Mouse (Mus musculus) adipocyte (in vitro differentiated cells): ENCODE measurements at regions not wholly inside any gene's neighbourhood (a gene's known extent, or its start where the extent isn't known, plus 50 kb on each side); places are given as distances from the start of the nearest gene placed in this dataset.

Experiments used
- DNase-seq: peaks from one replicate; pipeline ENCODE4 v3.0.0-alpha.2; 2016; ENCODE audit warnings: low spot score

DNA sequence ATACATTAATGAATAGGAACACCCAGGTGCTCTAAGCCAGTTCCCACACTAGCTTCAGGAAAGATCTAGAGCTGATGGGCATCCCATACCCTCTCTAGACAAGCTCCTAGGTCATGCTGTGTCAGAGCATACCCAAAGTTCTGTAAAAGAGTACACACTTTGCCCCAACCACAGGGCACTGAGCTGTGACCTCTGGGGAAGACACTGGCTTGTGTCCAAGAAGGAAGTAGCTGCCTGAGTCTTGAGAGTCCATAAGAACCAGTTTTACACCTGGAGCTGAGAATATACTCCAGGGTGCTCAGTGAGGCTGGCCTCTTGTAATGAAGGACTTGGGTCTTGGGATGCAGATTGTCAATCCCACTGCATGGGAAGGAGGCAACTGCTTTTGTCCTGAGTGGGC lies 211.4 kb downstream of the Bcl2l11 start:
- peak; percentile 51 for DNase-seq

DNA sequence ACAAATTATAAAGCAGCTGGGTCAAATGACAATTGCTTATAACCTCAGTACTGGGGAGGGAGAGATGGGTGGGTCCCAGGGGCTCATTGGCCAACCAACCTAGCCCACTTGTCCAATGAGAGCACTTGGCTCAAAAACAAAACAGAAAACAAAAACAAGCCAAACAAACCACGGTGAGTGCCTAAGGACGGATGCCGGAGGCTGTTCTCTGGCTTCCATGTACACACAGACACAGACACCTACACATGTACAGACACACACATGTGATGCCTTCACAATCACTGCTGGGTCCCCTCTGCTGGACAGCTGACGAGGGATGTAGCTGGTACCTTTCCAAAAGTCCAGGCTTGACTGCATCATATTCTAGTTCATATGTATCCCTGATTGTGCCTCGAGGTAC lies 212.0 kb downstream of the Bcl2l11 start:
- DNase-seq = peak; percentile 74

DNA sequence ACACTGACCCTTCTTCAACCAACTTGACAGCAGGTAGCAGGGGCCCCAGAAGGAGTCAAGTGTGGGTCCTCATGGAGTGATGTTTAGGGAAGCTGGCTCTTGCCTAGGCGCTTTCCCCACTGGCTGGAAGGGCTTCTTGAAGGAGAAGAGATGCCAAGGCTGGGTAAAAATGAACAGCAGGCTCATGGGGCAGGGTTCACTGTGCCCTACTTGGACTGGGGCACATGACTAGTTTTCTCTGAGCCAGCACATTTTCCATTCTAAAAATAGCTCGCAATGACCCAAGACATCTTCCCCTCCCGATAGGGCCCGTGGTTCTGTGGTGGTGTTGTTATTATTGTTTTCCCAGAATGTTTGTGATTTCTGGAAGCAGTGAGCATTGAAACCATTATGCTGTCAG lies 212.6 kb downstream of the Bcl2l11 start:
- DNase-seq = peak; percentile 97

DNA sequence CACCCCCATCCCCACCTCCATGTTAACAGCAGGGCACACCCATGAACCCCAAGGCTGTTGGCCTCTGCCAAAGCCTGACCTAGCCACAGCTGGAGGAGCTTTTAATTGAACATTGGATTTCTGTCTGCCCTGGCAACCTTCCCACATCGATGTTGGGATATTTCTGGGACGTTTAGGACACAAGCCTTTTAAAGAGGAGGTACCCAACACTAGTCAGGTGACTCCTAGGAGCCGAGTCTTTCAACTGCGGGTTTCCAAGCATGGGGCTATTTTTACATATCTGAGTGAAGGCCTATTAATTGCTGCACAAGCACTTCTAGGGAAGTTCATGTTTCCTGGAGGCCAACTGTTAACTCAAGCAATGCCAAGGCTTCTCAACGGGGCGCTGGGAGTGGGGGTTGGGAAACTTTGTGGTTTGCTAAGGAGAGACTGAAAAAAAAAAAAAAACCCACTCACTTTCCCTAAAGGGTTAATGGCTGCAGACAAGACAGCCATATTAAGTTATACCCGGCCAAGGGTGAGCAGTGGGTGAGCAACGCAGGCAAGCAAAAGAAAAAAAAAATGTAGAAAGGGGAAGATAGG lies 213.3 kb downstream of the Bcl2l11 start:
- peak; percentile 86 for DNase-seq

DNA sequence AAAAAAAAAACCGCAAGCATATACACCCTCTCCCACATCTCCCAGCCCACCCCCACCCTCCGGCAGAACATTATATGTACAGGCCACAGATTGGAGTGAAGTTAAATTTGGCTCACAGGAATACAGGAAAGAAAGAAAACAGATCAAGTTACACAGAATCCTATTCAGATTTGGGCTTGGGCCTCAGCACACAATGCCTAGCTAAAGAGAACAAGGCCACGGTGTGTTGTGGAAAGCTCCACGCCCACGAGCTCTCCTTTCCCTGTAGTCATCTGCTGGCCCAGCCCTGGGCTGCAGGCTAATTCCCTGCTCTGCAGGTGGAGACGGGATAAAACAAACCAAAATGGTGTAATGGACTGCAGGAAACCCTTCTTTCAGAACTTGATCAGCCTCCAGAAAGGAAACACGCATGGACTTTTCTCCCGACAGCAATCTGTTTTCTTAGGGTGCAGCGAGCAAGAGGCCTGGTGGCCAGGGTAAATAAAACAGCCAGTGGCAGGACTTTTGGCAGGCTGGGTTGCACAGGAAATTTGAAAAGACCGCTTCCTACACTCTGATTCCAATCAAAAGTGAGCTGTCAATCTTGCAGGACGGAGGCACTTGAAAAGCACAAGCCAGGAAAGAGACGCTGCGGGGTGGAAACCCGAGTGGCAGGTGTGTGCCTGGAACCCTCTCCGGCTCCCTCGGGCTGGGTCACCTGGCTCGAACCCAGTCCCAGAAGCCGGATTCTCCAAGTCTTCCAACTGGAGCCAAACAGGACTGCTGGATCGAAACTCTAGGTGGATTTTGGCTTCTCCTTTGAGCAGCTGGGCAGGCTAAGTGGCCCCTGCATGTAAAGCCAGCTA lies 214.0 kb downstream of the Bcl2l11 start:
- DNase-seq = peak; percentile 83

DNA sequence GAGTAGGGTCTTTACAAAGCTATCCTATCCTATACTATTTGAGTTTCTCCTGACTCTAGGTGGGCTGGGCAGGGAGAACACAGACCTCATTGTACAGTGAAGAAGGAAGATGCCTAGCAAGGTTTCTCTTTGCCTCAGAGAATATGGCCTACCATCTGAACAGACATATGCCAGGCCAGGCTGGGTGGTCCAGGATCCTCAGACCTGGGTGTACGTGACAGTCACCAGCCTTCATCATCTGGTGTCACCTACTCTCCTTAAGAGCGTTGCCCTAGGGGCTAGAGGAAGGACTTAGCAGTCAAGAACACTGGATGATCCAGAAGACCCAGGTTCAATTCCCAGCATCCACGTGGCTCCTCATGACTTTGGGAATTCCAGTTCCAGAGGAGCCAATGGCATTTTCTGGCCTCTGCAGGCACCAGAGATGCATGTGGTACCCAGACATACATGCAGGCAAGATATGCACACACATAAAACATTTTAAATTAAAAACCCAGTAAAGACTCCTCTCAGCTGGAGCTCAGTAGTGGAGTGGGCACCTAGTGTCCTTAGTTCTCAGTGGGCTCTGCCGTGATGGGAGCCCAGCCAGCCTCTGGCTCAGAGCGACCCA lies 214.9 kb downstream of the Bcl2l11 start:
- no peak for DNase-seq

DNA sequence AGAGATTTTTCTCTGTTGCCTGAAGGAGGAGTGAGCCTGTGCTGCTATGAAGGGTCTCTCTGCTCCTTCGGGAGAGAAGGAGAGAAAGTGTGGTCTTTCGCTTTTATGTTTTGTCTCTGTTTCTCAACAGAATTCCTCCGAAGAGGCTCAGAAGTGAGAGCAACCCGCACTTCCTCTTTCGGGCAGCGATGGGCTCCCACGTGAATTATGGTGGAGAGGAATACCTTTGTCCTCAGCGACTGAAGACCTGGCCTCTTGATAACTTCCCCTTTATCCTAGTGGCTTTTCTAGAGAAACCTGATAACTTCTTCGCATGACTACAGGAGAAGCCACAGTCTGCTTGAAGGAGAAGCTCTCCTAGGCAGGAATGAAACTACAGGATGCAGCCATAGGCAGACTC lies 216.4 kb downstream of the Bcl2l11 start:
- DNase-seq = no peak

DNA sequence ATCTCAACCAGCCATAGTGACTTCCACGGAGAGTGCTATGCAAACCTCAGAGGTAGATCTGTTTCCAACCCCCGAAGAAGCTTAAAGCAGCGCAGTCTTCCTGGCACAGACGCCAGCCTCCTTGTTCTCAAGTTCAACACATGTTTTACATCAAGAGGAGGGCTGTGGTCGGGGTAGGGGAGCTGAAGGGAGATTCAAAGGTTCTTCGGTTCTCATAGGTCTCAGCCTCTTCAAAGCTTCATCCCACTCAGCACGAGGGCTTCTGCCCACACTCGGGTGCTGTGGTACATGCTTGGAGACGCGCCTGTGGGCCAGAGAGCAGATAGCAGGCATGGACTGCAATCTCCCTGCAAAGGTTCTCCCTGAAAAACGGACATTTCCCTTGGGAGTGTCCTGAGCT lies 219.7 kb downstream of the Bcl2l11 start:
- no peak for DNase-seq

DNA sequence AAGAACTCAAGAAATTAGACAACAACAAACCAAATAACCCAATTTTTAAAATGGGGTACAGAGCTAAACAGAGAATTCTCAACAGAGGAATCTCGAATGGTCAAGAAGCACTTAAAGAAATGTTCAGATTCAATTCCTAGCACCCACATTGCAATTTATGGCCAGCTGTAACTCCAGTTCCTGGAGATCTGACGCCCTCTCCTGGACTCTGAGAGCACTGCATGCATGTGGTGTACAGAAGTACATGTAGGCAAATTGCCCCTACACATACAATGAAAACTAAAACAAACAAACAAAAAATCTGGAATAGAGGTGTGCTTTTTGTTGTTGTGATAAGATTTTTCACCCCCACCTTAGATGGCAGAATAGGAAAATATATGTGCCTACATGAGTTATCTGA lies 222.7 kb downstream of the Bcl2l11 start:
- no peak for DNase-seq

DNA sequence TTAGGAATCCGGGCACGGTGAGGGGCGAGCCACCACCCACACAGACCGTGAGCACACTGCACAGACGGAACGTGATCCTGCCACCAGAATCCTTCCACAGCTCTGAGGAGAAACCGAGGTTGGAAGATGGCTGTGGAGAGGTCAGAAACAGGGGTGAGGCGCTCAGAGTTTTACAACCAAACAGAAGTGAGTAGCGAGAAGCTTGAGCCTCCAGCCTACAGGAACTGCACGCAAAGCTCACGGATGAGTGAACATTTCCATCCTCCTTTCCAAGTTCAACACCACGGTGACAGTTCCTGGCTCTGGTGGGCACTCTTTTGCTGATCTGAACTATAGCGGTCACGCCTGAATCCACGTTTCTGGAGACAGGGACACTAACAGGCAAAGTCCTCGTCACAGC lies 225.6 kb downstream of the Bcl2l11 start:
- DNase-seq = no peak

DNA sequence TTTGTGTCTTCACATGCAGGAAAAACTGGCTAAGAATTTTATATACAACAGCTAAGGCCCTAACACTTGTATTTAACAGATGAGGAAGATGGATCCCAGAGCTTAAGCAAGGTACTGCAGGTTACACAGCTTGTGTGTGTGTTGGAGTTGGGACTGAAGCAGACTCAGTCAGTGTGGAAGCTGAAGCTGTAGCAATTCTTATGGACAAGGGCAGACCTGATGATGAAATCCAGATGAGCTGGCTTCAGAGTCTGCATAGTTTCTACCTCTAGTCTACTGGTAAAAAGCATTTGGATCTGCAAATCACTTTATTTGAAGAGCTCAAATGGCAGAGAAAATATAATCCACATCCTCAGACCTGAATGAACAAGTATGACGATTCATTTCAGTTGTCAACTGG lies 226.7 kb downstream of the Bcl2l11 start:
- DNase-seq = peak; percentile 30

DNA sequence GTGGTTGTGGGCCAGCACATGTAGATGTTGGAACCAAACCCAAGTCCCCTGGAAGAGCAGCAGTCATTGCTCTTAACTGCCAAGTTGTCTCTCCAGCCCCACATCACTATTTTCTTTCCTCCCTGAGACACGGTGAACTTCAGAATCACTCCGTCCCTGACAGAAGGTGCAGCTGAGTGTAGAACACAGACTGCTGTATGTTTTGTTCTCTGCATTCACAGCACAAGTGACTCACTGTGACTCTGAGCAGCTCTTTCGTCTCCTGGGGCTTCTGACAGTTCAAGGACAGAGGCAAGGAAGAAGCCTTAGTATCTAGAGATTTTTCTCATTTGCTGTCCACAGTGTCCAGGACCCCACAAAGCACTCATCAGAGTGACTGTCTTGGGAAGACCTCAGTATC lies 227.6 kb downstream of the Bcl2l11 start:
- DNase-seq = no peak

DNA sequence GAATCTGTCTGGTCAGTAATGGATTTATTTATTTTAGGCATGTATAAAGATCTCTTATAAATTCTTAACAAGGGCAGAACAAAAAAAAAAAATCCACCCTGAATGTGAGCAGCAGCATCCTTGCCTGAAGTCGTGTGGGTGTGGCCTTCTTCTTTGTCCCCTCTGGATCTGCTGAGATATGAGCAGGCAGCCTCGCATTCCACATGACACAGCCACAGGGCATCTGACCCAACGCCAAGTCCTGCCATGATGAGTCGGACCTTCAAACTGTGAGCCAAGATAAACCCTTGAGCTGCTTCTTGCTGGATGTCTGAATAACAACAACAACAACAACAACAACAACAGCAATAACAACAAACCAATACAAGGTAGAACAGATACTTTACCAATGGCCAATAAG lies 230.5 kb downstream of the Bcl2l11 start:
- no peak for DNase-seq

DNA sequence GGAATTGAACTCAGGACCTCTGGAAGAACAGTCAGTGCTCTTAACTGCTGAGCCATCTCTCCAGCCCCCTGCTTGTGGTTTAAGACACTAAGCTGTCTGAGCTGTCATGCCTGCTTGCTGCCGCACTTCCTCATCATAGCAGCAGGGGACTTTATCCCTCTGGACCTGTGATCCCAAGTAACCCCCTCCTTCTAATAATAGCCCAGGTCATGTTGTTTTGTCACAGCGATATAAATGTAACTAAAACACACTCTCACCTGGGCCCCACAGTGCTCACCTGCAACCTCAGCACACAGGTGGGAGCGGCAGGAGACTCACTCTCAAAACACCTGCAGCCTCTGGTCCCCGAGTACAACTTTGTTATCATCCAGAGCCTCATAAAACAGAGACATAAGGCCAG lies 231.9 kb upstream of the Spdye4c start:
- no peak for DNase-seq

DNA sequence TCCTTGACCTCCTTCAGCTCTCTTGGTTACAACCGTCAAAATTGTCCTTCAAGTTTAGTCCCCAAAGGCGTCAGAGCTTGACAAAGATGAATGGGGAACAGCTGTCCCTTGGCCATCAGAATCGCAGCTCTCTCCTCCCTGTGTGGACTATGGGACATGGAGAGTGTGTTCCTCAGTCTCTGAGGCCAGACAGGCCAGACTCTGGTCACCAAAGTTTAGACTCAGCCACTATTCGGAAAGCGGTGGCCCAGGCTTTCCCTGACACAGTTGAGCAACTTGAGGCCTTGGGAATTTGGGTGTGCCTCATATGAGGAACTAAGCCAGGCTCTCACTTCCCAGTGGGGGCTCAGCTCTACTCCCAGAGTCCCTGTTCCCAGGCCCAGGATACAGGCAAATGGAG lies 230.5 kb upstream of the Spdye4c start:
- no peak for DNase-seq

DNA sequence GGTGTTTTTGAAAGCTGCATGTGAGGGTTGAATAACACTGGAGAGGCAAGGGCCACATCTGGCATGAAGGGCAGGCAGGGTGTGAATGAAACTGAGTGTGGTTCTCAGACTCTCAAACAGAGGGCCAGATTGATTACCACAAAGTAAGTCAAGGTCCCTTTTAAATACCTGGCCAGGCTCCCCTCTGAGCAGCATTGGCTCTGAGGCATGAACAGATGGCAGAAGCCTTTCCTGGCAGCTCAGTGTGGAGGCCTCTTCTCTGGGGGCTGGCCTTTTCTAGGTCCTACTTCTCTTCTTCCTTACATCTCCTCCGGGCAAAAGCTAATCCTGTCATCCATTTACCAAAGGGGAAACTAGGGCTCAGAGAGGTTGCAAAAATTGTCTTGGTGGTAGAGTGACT lies 229.6 kb upstream of the Spdye4c start:
- no peak for DNase-seq

DNA sequence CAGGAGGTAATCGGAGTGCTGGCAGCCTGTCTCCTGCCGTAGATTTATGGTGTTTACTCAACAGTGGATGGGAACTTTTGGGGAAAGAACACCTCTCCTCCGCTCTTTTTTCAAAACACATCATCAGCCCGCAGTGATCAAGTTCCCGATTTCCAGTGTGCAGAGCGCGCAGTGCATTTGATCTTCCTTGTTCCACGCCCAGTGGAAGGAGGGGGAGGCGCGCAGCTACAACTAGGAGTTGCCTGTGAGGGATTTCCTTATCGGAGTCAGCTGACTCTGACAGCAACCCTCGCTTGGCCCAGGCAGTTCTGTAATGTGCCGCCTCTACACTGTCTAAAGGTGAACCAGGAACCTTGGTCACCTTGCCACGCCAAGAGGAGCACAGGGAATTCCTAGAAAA lies 226.8 kb upstream of the Spdye4c start:
- no peak for DNase-seq

DNA sequence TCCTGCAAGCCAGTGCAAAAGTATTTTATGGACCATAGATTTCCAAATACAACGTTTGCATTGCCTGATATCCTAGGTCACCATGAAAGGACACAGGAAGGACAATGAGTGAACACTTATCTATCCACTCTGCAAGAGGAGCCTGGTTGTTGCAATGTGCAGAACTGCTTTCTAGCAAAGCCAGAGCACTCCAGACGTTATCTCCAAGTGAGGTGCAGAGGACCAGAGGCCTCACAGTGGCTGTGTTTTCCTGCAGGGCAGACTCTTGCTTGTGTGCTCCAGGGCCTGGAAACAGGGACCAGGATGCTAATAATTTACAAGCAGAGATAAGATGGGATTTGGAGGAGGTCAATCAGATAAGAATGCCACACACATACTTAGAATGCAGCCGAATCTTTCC lies 226.0 kb upstream of the Spdye4c start:
- no peak for DNase-seq

DNA sequence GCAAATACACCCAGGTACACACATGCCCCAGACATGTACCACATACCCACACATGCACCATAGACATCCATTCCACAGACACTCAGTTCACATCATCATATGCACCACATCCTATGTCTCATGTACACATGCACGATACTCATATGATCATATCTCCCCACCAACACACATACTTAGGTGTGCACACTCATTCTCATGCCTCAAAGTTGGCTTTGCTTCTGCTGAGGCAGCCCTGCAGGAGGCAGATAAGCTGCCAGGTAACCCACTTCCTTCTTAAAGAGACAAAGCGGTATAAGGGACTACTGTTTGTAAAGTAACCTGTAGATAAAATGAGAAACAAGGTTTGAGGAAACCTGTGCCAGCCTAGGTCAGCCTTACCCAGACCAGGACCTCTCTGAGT lies 225.2 kb upstream of the Spdye4c start:
- DNase-seq = no peak

DNA sequence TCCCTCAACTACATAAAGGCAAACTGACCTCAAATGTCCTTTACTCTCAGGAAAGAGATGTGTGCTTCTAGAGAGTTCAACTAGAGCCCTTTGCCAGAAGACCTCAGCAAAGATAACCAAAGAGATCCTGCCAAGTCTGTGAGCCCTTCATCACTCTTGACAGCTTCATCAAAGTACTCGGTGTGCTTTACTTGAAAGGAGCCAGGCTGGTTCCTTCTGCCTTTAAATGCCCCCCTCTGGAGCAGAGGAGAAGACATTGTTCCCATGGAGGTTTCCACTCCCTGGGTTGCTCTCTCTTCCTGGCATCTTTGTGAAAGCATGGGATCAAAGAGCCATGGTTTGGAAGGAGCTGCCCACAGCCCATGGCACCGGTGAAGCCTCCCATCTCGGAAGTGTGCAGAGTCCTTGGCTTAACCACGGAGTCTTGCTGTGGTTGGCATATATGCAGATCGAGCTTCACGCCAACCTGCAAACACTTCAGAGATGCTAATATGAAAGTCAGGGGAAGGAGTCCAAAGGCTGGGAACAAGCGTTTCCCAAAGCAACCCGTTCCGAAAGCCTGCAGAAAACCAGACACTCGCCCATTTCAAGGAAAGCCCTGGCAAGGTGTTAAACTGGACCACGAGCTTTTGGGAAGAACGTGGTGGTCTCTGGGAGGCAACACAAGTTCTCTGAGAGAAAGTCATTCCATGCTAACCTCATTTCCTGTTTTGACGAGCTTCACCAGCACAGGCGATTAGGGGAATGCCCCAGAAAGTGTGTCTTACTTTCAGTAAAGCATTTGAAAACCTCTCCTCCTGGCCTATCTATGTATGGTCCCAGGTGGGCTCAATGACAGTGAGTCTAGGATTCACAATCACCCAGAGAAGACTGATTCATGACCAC lies 223.5 kb upstream of the Spdye4c start:
- no peak for DNase-seq

DNA sequence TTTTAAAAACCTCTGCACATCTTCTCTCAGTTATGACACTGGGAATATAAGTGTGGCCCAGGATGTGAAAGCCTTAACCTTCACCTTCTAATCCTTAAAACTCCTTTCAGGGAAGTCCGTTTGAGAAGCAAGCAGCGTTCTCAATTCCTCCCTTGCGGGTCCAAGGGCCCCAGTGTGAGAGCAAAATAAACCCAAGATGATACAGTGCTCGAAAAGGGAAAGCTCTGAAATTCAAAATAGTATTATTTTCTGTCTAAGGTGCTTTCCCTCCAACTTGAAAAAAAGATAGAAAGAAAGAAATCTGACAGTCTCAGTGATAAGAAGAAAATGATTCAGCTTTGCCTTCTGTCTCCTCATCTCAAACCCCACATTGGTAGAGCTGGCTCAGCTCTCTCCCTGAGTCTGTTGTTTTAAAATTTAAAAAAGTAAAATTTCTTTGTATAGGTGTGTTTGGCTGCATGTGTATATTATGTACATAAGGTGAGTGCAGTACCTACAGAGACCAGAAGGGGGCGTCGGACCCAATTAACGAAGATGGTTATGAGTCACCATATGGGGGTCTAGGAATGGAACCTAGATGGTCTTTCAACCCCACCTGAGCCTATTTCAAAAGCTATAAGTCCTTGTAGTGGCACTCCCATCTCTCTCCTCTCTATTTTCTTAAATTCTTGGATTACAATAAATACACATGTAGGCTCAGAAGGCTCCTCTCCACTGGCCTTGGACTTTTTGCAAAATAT lies 222.3 kb upstream of the Spdye4c start:
- DNase-seq = no peak

DNA sequence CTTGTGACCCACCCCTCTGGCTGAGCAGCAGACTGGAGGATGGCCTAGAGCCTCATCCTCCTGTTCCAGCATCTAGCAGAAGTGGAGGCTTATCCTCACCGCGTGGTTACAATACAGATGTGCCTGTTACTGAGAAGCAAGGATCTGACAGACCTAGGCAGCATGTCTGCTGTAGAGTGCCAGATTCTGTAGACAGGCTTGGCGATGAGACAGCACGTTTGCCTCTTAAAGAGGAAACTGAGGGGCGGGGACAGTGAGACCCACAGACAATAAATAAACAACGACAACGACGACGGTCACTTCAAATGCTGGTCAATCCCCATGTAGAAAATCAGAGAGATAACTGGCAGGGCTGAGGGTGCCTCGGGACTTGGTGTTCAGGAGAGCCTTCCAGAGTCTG lies 220.2 kb upstream of the Spdye4c start:
- DNase-seq = no peak
